Mouse (Mus musculus): ENCODE measurements around the gene Cav1. TPM values are rescaled to one million over a fixed set of nuclear protein-coding genes. Genes with fewer than 3 reads are reported as not detected.

The Cav1 gene
- not detected for polyA plus RNA-seq (2017; shearing (Covaris generic))

DNA sequence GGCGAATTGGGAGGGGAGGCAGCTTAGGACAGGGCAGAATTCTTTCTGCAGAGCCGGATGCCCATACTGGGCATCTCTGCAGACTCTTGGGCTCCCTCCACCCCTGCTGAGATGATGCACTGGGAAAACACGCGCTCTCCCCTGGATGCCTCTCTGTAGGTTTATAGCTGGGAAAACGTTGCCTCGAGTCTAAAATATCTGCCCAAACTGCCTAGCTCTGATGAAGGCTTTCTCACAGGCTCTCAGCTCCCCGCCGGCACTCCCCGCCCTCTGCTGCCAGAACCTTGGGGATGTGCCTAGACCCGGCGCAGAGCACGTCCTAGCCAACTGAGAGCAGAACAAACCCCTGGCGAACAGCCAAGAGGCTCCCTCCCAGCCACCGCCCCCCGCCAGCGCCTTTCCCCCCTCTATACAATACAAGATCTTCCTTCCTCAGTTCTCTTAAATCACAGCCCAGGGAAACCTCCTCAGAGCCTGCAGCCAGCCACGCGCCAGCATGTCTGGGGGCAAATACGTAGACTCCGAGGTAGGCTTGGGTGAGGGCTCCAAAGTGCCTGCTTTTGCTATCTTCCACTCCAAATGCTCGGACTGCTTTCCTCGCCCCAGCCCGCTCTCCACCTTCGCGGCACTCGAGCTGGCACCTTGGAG is at the start of gene Cav1:
Gene Cav1, plus strand, starts transcription at position 382 of the 648 bp plus-strand sequence.

GRCm38 (mm10) chr6:17280939-17281756 is 25.0 kb upstream of the Cav1 start, which contains the start of gene Cav2:
Gene Cav2 (plus strand): TSS chr6:17281185.

Other genes starting within 250 kb of the Cav1 start
- gene Tes, start 241.2 kb upstream of the Cav1 start, polyA plus RNA-seq (2017; shearing (Covaris generic)), result 100 to 1,000 TPM; 194 to 239 TPM
- gene Cav2, start 25.1 kb upstream of the Cav1 start, polyA plus RNA-seq (2017; shearing (Covaris generic)), result 1 to 10 TPM in 1 of 2 experiments, under 1 TPM in 1; 0.84 to 1.2 TPM
- under 1 TPM; 0.17 to 0.54 TPM for gene Met, start 157.5 kb downstream of the Cav1 start, polyA plus RNA-seq (2017; shearing (Covaris generic))